Mouse (Mus musculus): Measurements from ENCODE around the gene Lats1. TPM values are rescaled to one million over a fixed set of nuclear protein-coding genes. Genes with fewer than 3 reads are reported as not detected.

Lats1 gene
- 10.0 and 10.5 TPM in 2 replicates for polyA plus RNA-seq (2015; fragmentation: Nextera tagmentation; extraction: Ambion mirVana)

GRCm38 (mm10) chr10:7680731-7681301 lies at the start of gene Lats1, which contains the start of gene Pcmt1:
Gene Lats1, plus strand, starts transcription at chr10:7681214.
Gene Pcmt1, minus strand, starts transcription at chr10:7681136.
- under 1% methylated on average over 45 of the region's 65 CpGs for WGBS
- Histone ChIP-seq H3K4me1 (peaks cover 38% of the 10 kb centered on the region), H3K9me3 (replicated peaks) (no peaks in the 10 kb centered on the region), H3K27me3 (no peaks in the 10 kb centered on the region), H3K36me3 (ENCODE audit: poor library complexity, severe bottlenecking) (peaks cover 35% of the 10 kb centered on the region), H3K4me3 (peak within 1 kb of the TSS; percentile 99), H3K27ac (peak within 1 kb of the TSS; percentile 95), H3K4me2 (peak within 1 kb of the TSS; percentile 85), H3K9ac (peak within 1 kb of the TSS; percentile 100)
- ATAC-seq = peak; percentile 92

- 96% methylated on average over 12 of the region's 12 CpGs for WGBS
- ATAC-seq = no peak
- Histone ChIP-seq H3K27me3 (no peaks in the 10 kb centered on the region), H3K9ac (no peak overlapping the region), H3K9me3 (replicated peaks) (no peaks in the 10 kb centered on the region), H3K4me3 (no peak overlapping the region), H3K36me3 (ENCODE audit: poor library complexity, severe bottlenecking) (peaks cover 73% of the 10 kb centered on the region), H3K4me1 (no peaks in the 10 kb centered on the region), H3K4me2 (no peak overlapping the region), H3K27ac (no peak overlapping the region)
Observed at GRCm38 (mm10) chr10:7640366-7640765, 40.6 kb upstream of the Lats1 start.

GRCm38 (mm10) chr10:7645911-7646310 lies 35.1 kb upstream of the Lats1 start:
- H3K9me3 ChIP-seq (replicated peaks) = no peaks in the 10 kb centered on the region; the same call in 1 of the 2 replicates
- 81% methylated on average over 2 of the region's 2 CpGs for WGBS
- no peaks in the 10 kb centered on the region for H3K27me3 ChIP-seq
- no peak overlapping the region for H3K4me2 ChIP-seq
- no peak overlapping the region for H3K27ac ChIP-seq
- no peak overlapping the region for H3K9ac ChIP-seq
- no peak overlapping the region for H3K4me3 ChIP-seq
- peaks cover 59% of the 10 kb centered on the region for H3K36me3 ChIP-seq (ENCODE audit: poor library complexity, severe bottlenecking)
- H3K4me1 ChIP-seq = no peaks in the 10 kb centered on the region
- no peak for ATAC-seq

- H3K27me3 ChIP-seq = no peaks in the 10 kb centered on the region
- no peak for ATAC-seq
- no peak overlapping the region for H3K4me3 ChIP-seq
- peaks cover 33% of the 10 kb centered on the region for H3K36me3 ChIP-seq (ENCODE audit: poor library complexity, severe bottlenecking)
- no peaks in the 10 kb centered on the region; the same call in 1 of the 2 replicates for H3K9me3 ChIP-seq (replicated peaks)
- WGBS = 93% methylated on average over 4 of the region's 4 CpGs
- H3K9ac ChIP-seq = no peak overlapping the region
- H3K4me2 ChIP-seq = no peak overlapping the region
- H3K4me1 ChIP-seq = no peaks in the 10 kb centered on the region
- no peak overlapping the region for H3K27ac ChIP-seq
Observed at GRCm38 (mm10) chr10:7649059-7649458, 32.0 kb upstream of the Lats1 start.

- Histone ChIP-seq H3K27me3 (no peaks in the 10 kb centered on the region), H3K4me2 (no peak overlapping the region), H3K27ac (no peak overlapping the region), H3K4me1 (no peaks in the 10 kb centered on the region), H3K4me3 (no peak overlapping the region), H3K9me3 (replicated peaks) (no peaks in the 10 kb centered on the region; the same call in 1 of the 2 replicates), H3K36me3 (ENCODE audit: poor library complexity, severe bottlenecking) (peaks cover 25% of the 10 kb centered on the region), H3K9ac (no peak overlapping the region)
- no peak for ATAC-seq
- 95% methylated on average over 2 of the region's 2 CpGs for WGBS
Observed at GRCm38 (mm10) chr10:7651057-7651456, 30.0 kb upstream of the Lats1 start.

- Histone ChIP-seq H3K4me3 (peak overlapping the region; percentile 93), H3K9me3 (replicated peaks) (no peaks in the 10 kb centered on the region), H3K9ac (peak overlapping the region; percentile 93), H3K4me2 (peak overlapping the region; percentile 88), H3K4me1 (peaks cover 11% of the 10 kb centered on the region), H3K27ac (peak overlapping the region; percentile 93), H3K27me3 (no peaks in the 10 kb centered on the region), H3K36me3 (ENCODE audit: poor library complexity, severe bottlenecking) (no peaks in the 10 kb centered on the region)
- ATAC-seq = peak; percentile 83
- under 1% methylated on average over 44 of the region's 44 CpGs for WGBS
Observed at GRCm38 (mm10) chr10:7662471-7663141, 18.4 kb upstream of the Lats1 start.

GRCm38 (mm10) chr10:7663159-7664026 lies 17.6 kb upstream of the Lats1 start:
- peak overlapping the region; percentile 93 for H3K4me3 ChIP-seq
- H3K27me3 ChIP-seq = no peaks in the 10 kb centered on the region
- peak; percentile 93 for ATAC-seq
- no peaks in the 10 kb centered on the region for H3K36me3 ChIP-seq (ENCODE audit: poor library complexity, severe bottlenecking)
- peak overlapping the region; percentile 93 for H3K9ac ChIP-seq
- WGBS = 1% methylated on average over 54 of the region's 64 CpGs
- peaks cover 17% of the 10 kb centered on the region for H3K4me1 ChIP-seq
- H3K4me2 ChIP-seq = peak overlapping the region; percentile 88
- H3K27ac ChIP-seq = peak overlapping the region; percentile 93
- H3K9me3 ChIP-seq (replicated peaks) = no peaks in the 10 kb centered on the region

GRCm38 (mm10) chr10:7664027-7664526 lies 16.9 kb upstream of the Lats1 start:
- no peak for ATAC-seq
- H3K9ac ChIP-seq = peak overlapping the region; percentile 93
- H3K4me1 ChIP-seq = peaks cover 20% of the 10 kb centered on the region
- peak overlapping the region; percentile 93 for H3K4me3 ChIP-seq
- no peaks in the 10 kb centered on the region for H3K27me3 ChIP-seq
- WGBS = 71% methylated on average over 6 of the region's 6 CpGs
- H3K36me3 ChIP-seq (ENCODE audit: poor library complexity, severe bottlenecking) = no peaks in the 10 kb centered on the region
- peak overlapping the region; percentile 88 for H3K4me2 ChIP-seq
- H3K9me3 ChIP-seq (replicated peaks) = no peaks in the 10 kb centered on the region
- H3K27ac ChIP-seq = no peak overlapping the region

- Histone ChIP-seq H3K9ac (no peak overlapping the region), H3K36me3 (ENCODE audit: poor library complexity, severe bottlenecking) (peaks cover 5% of the 10 kb centered on the region; the same call in 1 of the 2 replicates), H3K4me2 (no peak overlapping the region), H3K27me3 (no peaks in the 10 kb centered on the region), H3K4me3 (no peak overlapping the region), H3K27ac (no peak overlapping the region), H3K9me3 (replicated peaks) (no peaks in the 10 kb centered on the region), H3K4me1 (peaks cover 20% of the 10 kb centered on the region)
- no peak for ATAC-seq
- 82% methylated on average over 1 of the region's 1 CpGs for WGBS
Observed at GRCm38 (mm10) chr10:7664889-7665288, 16.1 kb upstream of the Lats1 start.

- under 1% methylated on average over 24 of the region's 24 CpGs for WGBS
- Histone ChIP-seq H3K36me3 (ENCODE audit: poor library complexity, severe bottlenecking) (peaks cover 24% of the 10 kb centered on the region), H3K4me2 (peak within 1 kb of the TSS; percentile 83), H3K4me1 (peaks cover 14% of the 10 kb centered on the region), H3K27me3 (no peaks in the 10 kb centered on the region), H3K27ac (peak within 1 kb of the TSS; percentile 61), H3K9me3 (replicated peaks) (no peaks in the 10 kb centered on the region), H3K9ac (peak within 1 kb of the TSS; percentile 78), H3K4me3 (peak within 1 kb of the TSS; percentile 84)
- ATAC-seq = peak; percentile 88
Observed at GRCm38 (mm10) chr10:7667342-7667802, 13.6 kb upstream of the Lats1 start, which contains the start of gene Nup43. Gene Nup43, plus strand, starts transcription at chr10:7667503.

- no peaks in the 10 kb centered on the region for H3K27me3 ChIP-seq
- peaks cover 3% of the 10 kb centered on the region; the same call in 1 of the 2 replicates for H3K4me1 ChIP-seq
- 60% methylated on average over 1 of the region's 1 CpGs for WGBS
- no peak overlapping the region for H3K9ac ChIP-seq
- no peak overlapping the region for H3K27ac ChIP-seq
- no peak overlapping the region for H3K4me2 ChIP-seq
- H3K9me3 ChIP-seq (replicated peaks) = no peaks in the 10 kb centered on the region
- peak; percentile 55; the same call in 1 of the 2 replicates for ATAC-seq
- H3K36me3 ChIP-seq (ENCODE audit: poor library complexity, severe bottlenecking) = peaks cover 67% of the 10 kb centered on the region
- no peak overlapping the region for H3K4me3 ChIP-seq
Observed at GRCm38 (mm10) chr10:7673673-7674072, 7.3 kb upstream of the Lats1 start.

Measured in forebrain, embryonic 13.5 days (tissue).